Mouse (Mus musculus) liver, adult 2 months (tissue): Measurements from ENCODE around the gene B4galt5.

Experiments used
- CTCF ChIP-seq: fragments of 200-500 bp; IDR thresholded peaks from 2 replicates; pipeline ENCODE4 v1.5.1; 2011; ENCODE audit warnings: low read depth, low read length, control low read depth
- POLR2A ChIP-seq: fragments of 200-500 bp; IDR thresholded peaks from 2 replicates; pipeline ENCODE4 v1.6.1; 2011; ENCODE audit warnings: low read length, control low read depth; ENCODE audit not compliant: insufficient read depth; ENCODE audit errors: extremely low read depth

DNA sequence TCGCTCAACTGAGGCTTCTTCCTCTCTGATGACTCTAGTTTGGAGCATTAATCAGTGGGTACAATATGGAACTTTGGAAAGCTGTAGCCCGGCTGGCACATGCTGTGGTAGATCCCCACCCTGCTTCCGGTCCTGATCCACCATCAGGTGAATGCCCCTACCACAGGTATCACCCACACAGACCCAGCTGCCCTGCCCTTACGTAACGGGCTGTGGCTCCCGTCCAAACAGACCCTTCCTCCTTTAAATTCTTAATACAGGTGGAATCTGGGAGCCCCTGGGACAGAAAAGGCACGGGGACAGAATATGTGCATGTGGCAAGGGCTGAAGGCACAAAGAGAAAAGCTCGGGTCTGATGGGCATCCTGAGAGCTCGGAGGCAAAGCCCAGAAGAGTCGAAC is 73.1 kb downstream of the B4galt5 start:
- no peak for TF ChIP-seq CTCF
- TF ChIP-seq POLR2A: no peak
